Comparison of ENCODE assay signal across 14 mouse cellular contexts in genomic region chr13:93091866-93092455, GRCm38 (mm10). TPM values are rescaled to one million over a fixed set of nuclear protein-coding genes. Genes with fewer than 3 reads are reported as not detected.
A peak's percentile ranks its signal among the peaks of the same experiment; 100 is the strongest.
DNase-seq lines count a peak whose midpoint lies in the region; ATAC-seq and TF ChIP-seq lines count a peak whose summit lies in the region.
"Had no signal": no experiment of that assay in that cellular context is flagged by ENCODE, and none has a peak within 500 bp of the region (broad histone marks: within the 10 kb centered on the region; RNA-seq: fewer than 3 reads in every experiment).

No protein-coding gene starts in this region.

- intact Hi-C loops in heart, postnatal 25 days (cut with DNase I) = no loop called here

- no peak overlapping the region for H3K27ac ChIP-seq in kidney, embryonic 15.5 days
- H3K27ac ChIP-seq: midbrain, embryonic 13.5 days had no signal

- no peaks in the 10 kb centered on the region for H3K9me3 ChIP-seq in kidney, embryonic 15.5 days (replicated peaks)
- H3K9me3 ChIP-seq: midbrain, embryonic 13.5 days had no signal

- no peak for ATAC-seq in cerebellum, adult (ENCODE audit: insufficient number of reproducible peaks, low FRiP score, low TSS enrichment)
- ATAC-seq in kidney, embryonic 15.5 days (replicated peaks; ENCODE audit: low FRiP score) = no peak
- ATAC-seq: intestine, embryonic 16.5 days; lung, postnatal 0 days; midbrain, embryonic 13.5 days had no signal

- H3K36me3 ChIP-seq in kidney, embryonic 15.5 days = no peaks in the 10 kb centered on the region
- H3K36me3 ChIP-seq: midbrain, embryonic 13.5 days had no signal

- 93% methylated on average over 10 of the region's 10 CpGs for WGBS in kidney, embryonic 15.5 days

- H3K4me2 ChIP-seq in kidney, embryonic 15.5 days = no peak overlapping the region
- H3K4me2 ChIP-seq: liver, embryonic 11.5 days; midbrain, embryonic 13.5 days had no signal

- H3K9ac ChIP-seq in kidney, embryonic 15.5 days = no peak overlapping the region
- H3K9ac ChIP-seq: midbrain, embryonic 13.5 days had no signal

- DNase-seq in cerebellum, adult 9-10 months = peak; percentile 58
- peak; percentile 61 for DNase-seq in heart, postnatal 4 days
- DNase-seq in heart, postnatal 25 days (ENCODE audit: low spot score) = no peak
- peak; percentile 15 for DNase-seq in brain, embryonic 14.5 days (ENCODE audit: low read depth)
- peak; percentile 62 for DNase-seq in gastrocnemius, postnatal 10 days
- no peak for DNase-seq in ovary, adult 18-20 months (ENCODE audit: low spot score)
- DNase-seq: adrenal gland, postnatal 10 days; kidney, postnatal 4 days had no signal

- TF ChIP-seq POLR2A in brain, embryonic 14.5 days (IDR thresholded peaks at IDR 0.05; ENCODE audit: borderline replicate concordance, extremely low read depth, insufficient read depth, insufficient read length, poor library complexity, severe bottlenecking) = no peak

- no peaks in the 10 kb centered on the region for H3K4me1 ChIP-seq in kidney, embryonic 15.5 days
- H3K4me1 ChIP-seq: midbrain, embryonic 13.5 days had no signal

- H3K4me3 ChIP-seq in kidney, embryonic 15.5 days (replicated peaks) = no peak overlapping the region
- H3K4me3 ChIP-seq: midbrain, embryonic 13.5 days had no signal

- TF ChIP-seq CTCF in brain, embryonic 14.5 days (IDR thresholded peaks at IDR 0.05; ENCODE audit: borderline replicate concordance, extremely low read depth, insufficient read depth, insufficient read length) = no peak

- H3K27me3 ChIP-seq in kidney, embryonic 15.5 days = no peaks in the 10 kb centered on the region
- H3K27me3 ChIP-seq: midbrain, embryonic 13.5 days had no signal

RNA-seq across cellular contexts. Expression of gene Cmya5, which starts 52.6 kb away (rescaled TPM):
- 10 to 100 TPM; 76.0 to 82.2 TPM for total RNA-seq in heart, postnatal 4 days (2021)
- 100 to 1,000 TPM; 286 to 303 TPM for total RNA-seq in heart, postnatal 25 days (2021)
- polyA plus RNA-seq in brain, embryonic 14.5 days (2012; rRNA removed) = 0.11 and 0.30 TPM in 2 replicates
- total RNA-seq in gastrocnemius, postnatal 10 days (2021) = 100 to 1,000 TPM; 451 to 467 TPM
- 0.16 and 0.28 TPM in 2 replicates for polyA plus RNA-seq in kidney, embryonic 15.5 days (2015; fragmentation: Nextera tagmentation; extraction: Ambion mirVana)

Comparison
In these comparisons a context has a peak if more than half of its experiments do, and no peak if none do; other contexts are left out.
1. DNase-seq: peak in cerebellum, adult 9-10 months (single experiment), heart, postnatal 4 days (single experiment), brain, embryonic 14.5 days (single experiment) and gastrocnemius, postnatal 10 days (single experiment); none in heart, postnatal 25 days (single experiment) and ovary, adult 18-20 months (single experiment).